Mouse (Mus musculus): ENCODE data around the gene Cacna1h. TPM values are rescaled to one million over a fixed set of nuclear protein-coding genes. Genes with fewer than 3 reads are reported as not detected.

Cacna1h gene
- polyA plus RNA-seq, 1 experiment from 2014 or later: 11.3 TPM

DNA sequence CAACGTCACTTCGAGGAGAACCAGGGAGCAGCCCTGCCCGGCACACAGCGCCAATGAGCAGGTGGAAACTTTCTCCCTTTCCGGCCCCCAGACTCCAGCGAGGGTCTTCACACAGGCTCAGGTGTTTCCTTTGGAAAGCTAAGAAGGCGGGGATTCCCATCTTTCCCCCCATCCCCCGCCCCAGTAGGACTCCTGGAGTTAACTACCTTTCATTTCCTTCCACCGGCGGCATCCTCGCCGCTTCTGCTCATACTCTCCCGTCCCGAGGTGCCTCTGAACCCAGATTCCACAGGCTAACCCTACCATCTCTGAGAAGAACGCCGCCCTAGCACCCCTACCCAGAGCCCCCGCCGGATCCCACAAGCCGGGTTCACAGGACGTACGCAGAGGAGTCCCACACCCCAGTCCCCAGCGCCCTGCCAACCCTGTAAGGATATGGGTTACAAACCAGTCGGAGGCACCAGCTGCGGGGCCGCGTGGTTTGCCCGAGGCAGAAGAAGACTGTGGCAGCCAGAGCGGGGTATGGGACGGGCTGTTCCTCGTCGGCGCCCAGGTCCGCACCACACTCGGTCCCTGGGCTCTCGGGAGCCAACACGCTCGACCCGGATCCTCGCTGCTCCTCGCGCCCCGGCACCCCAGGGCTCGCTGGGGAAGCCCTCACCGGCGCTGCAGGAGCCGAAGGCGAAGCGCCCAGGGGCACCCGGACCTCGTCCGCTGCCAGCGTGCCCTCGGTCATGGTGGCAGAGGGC is 976 bp downstream of the Cacna1h start:
- peaks cover 5% of the 10 kb centered on the region; the same call in 1 of the 2 replicates for H3K27me3 ChIP-seq (ENCODE audit: control insufficient read depth, insufficient read depth, low read length)
- H3K4me2 ChIP-seq (ENCODE audit: low read length): peak overlapping the region; percentile 86
- H3K9me3 ChIP-seq (ENCODE audit: control insufficient read depth, low read length): no peaks in the 10 kb centered on the region
- H3K27ac ChIP-seq (replicated peaks; ENCODE audit: low read depth, low read length): peak overlapping the region; percentile 84
- no peaks in the 10 kb centered on the region for H3K36me3 ChIP-seq (ENCODE audit: control insufficient read depth, insufficient read depth, low read length)
- peak; percentile 72 for DNase-seq
- H3K4me1 ChIP-seq (ENCODE audit: control insufficient read depth, insufficient read depth, low read length): peaks cover 29% of the 10 kb centered on the region
- H3K4me3 ChIP-seq (replicated peaks; ENCODE audit: low read depth, low read length): peak overlapping the region; percentile 79
- WGBS: 1% methylated on average over 53 of the region's 53 CpGs
- H3K9ac ChIP-seq (replicated peaks; ENCODE audit: low read length): peak overlapping the region; percentile 89
- peak; percentile 22 for ATAC-seq (ENCODE audit: low FRiP score, low TSS enrichment)

DNA sequence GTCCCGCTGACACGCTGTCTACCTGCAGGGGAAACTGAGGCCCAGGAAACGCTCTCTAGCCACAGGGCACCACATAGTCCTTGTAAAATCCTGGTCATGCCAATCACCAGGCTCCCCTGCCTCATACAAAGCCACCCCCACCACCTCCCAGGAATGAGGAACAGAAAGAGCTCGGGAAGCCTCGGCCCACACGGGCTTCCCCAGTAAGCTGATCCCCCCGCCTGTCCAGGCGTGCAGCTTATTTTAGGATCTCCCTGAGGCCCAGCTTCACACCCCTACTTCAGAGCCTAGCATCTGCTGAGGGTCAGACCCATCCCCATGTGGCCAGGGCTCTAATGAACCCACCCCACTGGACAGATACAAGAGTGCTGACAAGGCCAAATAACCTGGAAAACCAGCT is 3.0 kb downstream of the Cacna1h start:
- Histone ChIP-seq H3K27ac (replicated peaks; ENCODE audit: low read depth, low read length) (no peak overlapping the region), H3K9ac (replicated peaks; ENCODE audit: low read length) (peak overlapping the region; percentile 21; the same call in 1 of the 2 replicates), H3K4me2 (ENCODE audit: low read length) (peak overlapping the region; percentile 86), H3K4me3 (replicated peaks; ENCODE audit: low read depth, low read length) (0 out of 2 replicates have a peak overlapping the region, but pooled peaks have one; percentile 7), H3K9me3 (ENCODE audit: control insufficient read depth, low read length) (no peaks in the 10 kb centered on the region), H3K27me3 (ENCODE audit: control insufficient read depth, insufficient read depth, low read length) (peaks cover 5% of the 10 kb centered on the region; the same call in 1 of the 2 replicates), H3K36me3 (ENCODE audit: control insufficient read depth, insufficient read depth, low read length) (no peaks in the 10 kb centered on the region), H3K4me1 (ENCODE audit: control insufficient read depth, insufficient read depth, low read length) (peaks cover 39% of the 10 kb centered on the region)
- ATAC-seq (ENCODE audit: low FRiP score, low TSS enrichment) (no peak), DNase-seq (no peak)
- 39% methylated on average over 8 of the region's 8 CpGs for WGBS

DNA sequence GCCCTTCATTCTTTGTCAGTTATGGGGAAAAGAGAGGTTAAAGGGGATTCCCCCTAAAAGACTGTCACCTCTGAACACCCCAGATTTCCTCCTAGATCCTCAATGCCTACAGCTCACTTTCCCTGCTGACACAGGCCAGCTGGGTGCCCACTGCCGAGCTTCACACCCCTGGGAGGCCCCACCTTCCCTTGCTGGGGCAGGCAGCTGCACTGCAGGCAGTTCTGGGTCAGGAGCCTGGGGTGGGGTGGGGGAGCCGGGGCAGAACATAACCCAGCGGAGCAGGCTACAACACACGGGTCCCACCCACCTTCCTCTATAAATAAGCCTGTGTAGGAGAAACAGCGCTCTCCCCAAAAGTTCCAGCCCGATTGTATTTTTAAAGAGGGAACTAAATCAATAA is 3.7 kb downstream of the Cacna1h start:
- H3K9ac ChIP-seq (replicated peaks; ENCODE audit: low read length): no peak overlapping the region
- peaks cover 39% of the 10 kb centered on the region for H3K4me1 ChIP-seq (ENCODE audit: control insufficient read depth, insufficient read depth, low read length)

GRCm38 (mm10) chr17:25429240-25429639 is 4.3 kb downstream of the Cacna1h start:
- ATAC-seq (ENCODE audit: low FRiP score, low TSS enrichment): no peak
- Histone ChIP-seq H3K9me3 (ENCODE audit: control insufficient read depth, low read length) (no peaks in the 10 kb centered on the region), H3K4me3 (replicated peaks; ENCODE audit: low read depth, low read length) (no peak overlapping the region), H3K27me3 (ENCODE audit: control insufficient read depth, insufficient read depth, low read length) (peaks cover 5% of the 10 kb centered on the region; the same call in 1 of the 2 replicates), H3K27ac (replicated peaks; ENCODE audit: low read depth, low read length) (no peak overlapping the region), H3K4me2 (ENCODE audit: low read length) (no peak overlapping the region), H3K4me1 (ENCODE audit: control insufficient read depth, insufficient read depth, low read length) (peaks cover 36% of the 10 kb centered on the region), H3K9ac (replicated peaks; ENCODE audit: low read length) (no peak overlapping the region), H3K36me3 (ENCODE audit: control insufficient read depth, insufficient read depth, low read length) (no peaks in the 10 kb centered on the region)
- DNase-seq: no peak
- WGBS: 67% methylated on average over 5 of the region's 5 CpGs

More for the DNA sequence above, 3.7 kb downstream of the Cacna1h start:
- ATAC-seq (ENCODE audit: low FRiP score, low TSS enrichment) (no peak), DNase-seq (no peak)
- Histone ChIP-seq H3K4me2 (ENCODE audit: low read length) (no peak overlapping the region), H3K9me3 (ENCODE audit: control insufficient read depth, low read length) (no peaks in the 10 kb centered on the region), H3K27ac (replicated peaks; ENCODE audit: low read depth, low read length) (no peak overlapping the region), H3K27me3 (ENCODE audit: control insufficient read depth, insufficient read depth, low read length) (peaks cover 5% of the 10 kb centered on the region; the same call in 1 of the 2 replicates), H3K36me3 (ENCODE audit: control insufficient read depth, insufficient read depth, low read length) (no peaks in the 10 kb centered on the region), H3K4me3 (replicated peaks; ENCODE audit: low read depth, low read length) (no peak overlapping the region)
- WGBS: 56% methylated on average over 6 of the region's 6 CpGs

- H3K4me1 ChIP-seq (ENCODE audit: control insufficient read depth, insufficient read depth, low read length): peaks cover 35% of the 10 kb centered on the region
- WGBS: 24% methylated on average over 10 of the region's 10 CpGs
- DNase-seq: peak; percentile 64
These were observed 6.1 kb downstream of the Cacna1h start for GRCm38 (mm10) chr17:25427441-25427840.

GRCm38 (mm10) chr17:25425996-25426395 is 7.6 kb downstream of the Cacna1h start:
- H3K9ac ChIP-seq (replicated peaks; ENCODE audit: low read length): peak overlapping the region; percentile 29; the same call in 1 of the 2 replicates
- H3K4me1 ChIP-seq (ENCODE audit: control insufficient read depth, insufficient read depth, low read length): peaks cover 22% of the 10 kb centered on the region

More at GRCm38 (mm10) chr17:25427441-25427840, 6.1 kb downstream of the Cacna1h start:
- 0 out of 2 replicates have a peak overlapping the region, but pooled peaks have one; percentile 2 for H3K9ac ChIP-seq (replicated peaks; ENCODE audit: low read length)
- H3K4me3 ChIP-seq (replicated peaks; ENCODE audit: low read depth, low read length): no peak overlapping the region
- H3K27me3 ChIP-seq (ENCODE audit: control insufficient read depth, insufficient read depth, low read length): peaks cover 5% of the 10 kb centered on the region; the same call in 1 of the 2 replicates
- no peak overlapping the region for H3K27ac ChIP-seq (replicated peaks; ENCODE audit: low read depth, low read length)
- no peaks in the 10 kb centered on the region for H3K9me3 ChIP-seq (ENCODE audit: control insufficient read depth, low read length)
- ATAC-seq (ENCODE audit: low FRiP score, low TSS enrichment): no peak; the same call in 1 of the 2 replicates
- 0 out of 2 replicates have a peak overlapping the region, but pooled peaks have one; percentile 2 for H3K4me2 ChIP-seq (ENCODE audit: low read length)
- H3K36me3 ChIP-seq (ENCODE audit: control insufficient read depth, insufficient read depth, low read length): no peaks in the 10 kb centered on the region

DNA sequence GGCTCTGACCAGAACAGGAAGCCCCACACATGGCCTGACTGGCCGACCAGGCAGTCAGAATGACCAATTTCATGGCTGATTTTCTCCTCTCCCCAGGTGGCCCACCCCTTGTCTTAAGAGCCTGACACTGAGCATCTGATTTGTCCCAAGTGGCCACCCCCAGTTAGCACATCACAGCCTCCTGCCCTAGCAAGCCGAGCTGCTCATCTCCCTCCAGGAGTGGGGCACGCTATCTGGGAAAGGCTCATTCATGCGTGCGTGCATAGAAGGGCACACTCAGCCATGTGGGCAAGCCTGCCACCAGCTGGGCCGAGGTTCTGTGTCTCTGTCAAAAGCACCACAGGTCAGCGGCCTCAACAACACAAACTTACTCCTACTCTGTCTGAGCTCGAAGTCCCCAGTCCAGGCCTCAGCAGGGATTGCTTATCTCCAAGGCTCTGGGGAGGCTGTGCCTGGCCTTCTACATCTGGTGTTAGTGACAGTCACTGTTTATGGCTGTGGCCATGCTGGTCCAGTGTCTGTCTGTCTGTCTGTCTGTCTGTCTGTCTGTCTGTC is 9.0 kb downstream of the Cacna1h start:
- DNase-seq (no peak), ATAC-seq (ENCODE audit: low FRiP score, low TSS enrichment) (no peak)
- no peaks in the 10 kb centered on the region for H3K27me3 ChIP-seq (ENCODE audit: control insufficient read depth, insufficient read depth, low read length)
- no peak overlapping the region for H3K27ac ChIP-seq (replicated peaks; ENCODE audit: low read depth, low read length)
- 23% methylated on average over 8 of the region's 8 CpGs for WGBS
- no peak overlapping the region for H3K9ac ChIP-seq (replicated peaks; ENCODE audit: low read length)
- no peak overlapping the region for H3K4me3 ChIP-seq (replicated peaks; ENCODE audit: low read depth, low read length)
- H3K4me1 ChIP-seq (ENCODE audit: control insufficient read depth, insufficient read depth, low read length): peaks cover 19% of the 10 kb centered on the region
- no peaks in the 10 kb centered on the region for H3K9me3 ChIP-seq (ENCODE audit: control insufficient read depth, low read length)
- no peak overlapping the region for H3K4me2 ChIP-seq (ENCODE audit: low read length)
- H3K36me3 ChIP-seq (ENCODE audit: control insufficient read depth, insufficient read depth, low read length): no peaks in the 10 kb centered on the region

More at GRCm38 (mm10) chr17:25425996-25426395, 7.6 kb downstream of the Cacna1h start:
- Histone ChIP-seq H3K27me3 (ENCODE audit: control insufficient read depth, insufficient read depth, low read length) (0 out of 2 replicates have a peak, but pooled peaks cover 5% of the 10 kb centered on the region), H3K9me3 (ENCODE audit: control insufficient read depth, low read length) (no peaks in the 10 kb centered on the region), H3K27ac (replicated peaks; ENCODE audit: low read depth, low read length) (no peak overlapping the region), H3K4me3 (replicated peaks; ENCODE audit: low read depth, low read length) (no peak overlapping the region), H3K4me2 (ENCODE audit: low read length) (no peak overlapping the region), H3K36me3 (ENCODE audit: control insufficient read depth, insufficient read depth, low read length) (no peaks in the 10 kb centered on the region)
- no peak for ATAC-seq (ENCODE audit: low FRiP score, low TSS enrichment)
- no peak for DNase-seq
- WGBS: 63% methylated on average over 2 of the region's 2 CpGs

DNA sequence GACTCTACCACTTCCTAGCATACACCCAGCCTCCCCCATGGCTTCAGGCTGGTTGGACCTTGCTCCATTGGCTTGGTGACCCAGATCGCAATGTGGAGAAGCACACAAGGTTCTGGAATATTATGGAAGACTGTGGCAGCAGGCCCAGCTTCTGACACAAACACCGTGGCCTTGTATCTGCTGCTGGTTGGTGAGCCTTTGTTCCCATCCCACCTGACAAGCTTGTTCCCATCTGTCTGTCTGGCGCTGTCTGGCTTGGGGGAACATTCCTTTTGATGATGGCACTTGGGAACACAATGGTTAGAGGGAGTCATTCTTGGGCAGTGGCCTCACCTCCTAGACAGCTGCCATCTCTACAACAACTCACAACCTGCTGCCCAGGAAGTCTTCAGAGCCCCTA is 12.6 kb downstream of the Cacna1h start:
- Histone ChIP-seq H3K36me3 (ENCODE audit: control insufficient read depth, insufficient read depth, low read length) (no peaks in the 10 kb centered on the region), H3K9me3 (ENCODE audit: control insufficient read depth, low read length) (no peaks in the 10 kb centered on the region), H3K4me1 (ENCODE audit: control insufficient read depth, insufficient read depth, low read length) (peaks cover 35% of the 10 kb centered on the region), H3K4me2 (ENCODE audit: low read length) (no peak overlapping the region), H3K9ac (replicated peaks; ENCODE audit: low read length) (no peak overlapping the region), H3K27ac (replicated peaks; ENCODE audit: low read depth, low read length) (no peak overlapping the region), H3K4me3 (replicated peaks; ENCODE audit: low read depth, low read length) (no peak overlapping the region), H3K27me3 (ENCODE audit: control insufficient read depth, insufficient read depth, low read length) (no peaks in the 10 kb centered on the region)
- 89% methylated on average over 3 of the region's 3 CpGs for WGBS
- ATAC-seq (ENCODE audit: low FRiP score, low TSS enrichment): no peak
- no peak for DNase-seq
